Mouse (Mus musculus): Measurements from ENCODE around the gene Sh3pxd2b. TPM values are rescaled to one million over a fixed set of nuclear protein-coding genes. Genes with fewer than 3 reads are reported as not detected.
A peak's percentile ranks its signal among the peaks of the same experiment; 100 is the strongest.

Gene Sh3pxd2b
- polyA plus RNA-seq, 1 experiment = 8.7 TPM

DNA sequence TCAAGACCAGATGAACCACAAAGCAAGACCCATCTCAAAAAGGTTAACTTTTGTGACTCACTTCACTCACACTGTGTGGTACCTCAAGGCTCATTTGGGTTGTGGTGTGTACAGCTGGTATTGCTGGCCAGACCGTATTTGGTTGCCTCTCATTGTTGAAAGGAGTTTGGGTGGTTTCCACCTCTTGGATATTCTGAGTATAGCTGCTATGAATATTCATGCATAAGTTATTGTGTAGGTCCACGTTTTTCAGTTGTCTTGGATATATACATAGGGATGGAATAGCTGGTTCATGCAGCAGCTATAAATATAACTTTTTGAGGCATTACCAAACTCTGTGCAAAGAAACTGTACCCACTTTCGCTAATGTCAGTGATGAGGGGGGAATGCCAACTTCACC is 95.0 kb downstream of the Sh3pxd2b start:
- TF ChIP-seq CTCF (IDR thresholded peaks at IDR 0.05; ENCODE audit: extremely low read depth, insufficient read depth, low read length) = no peak
- no peak overlapping the region for H3K4me3 ChIP-seq (ENCODE audit: insufficient read depth, low read length)
- no peak overlapping the region for H3K27ac ChIP-seq (ENCODE audit: insufficient read depth, low read length)
- H3K4me1 ChIP-seq (ENCODE audit: control insufficient read depth, insufficient read depth, low read length) = no peaks in the 10 kb centered on the region

DNA sequence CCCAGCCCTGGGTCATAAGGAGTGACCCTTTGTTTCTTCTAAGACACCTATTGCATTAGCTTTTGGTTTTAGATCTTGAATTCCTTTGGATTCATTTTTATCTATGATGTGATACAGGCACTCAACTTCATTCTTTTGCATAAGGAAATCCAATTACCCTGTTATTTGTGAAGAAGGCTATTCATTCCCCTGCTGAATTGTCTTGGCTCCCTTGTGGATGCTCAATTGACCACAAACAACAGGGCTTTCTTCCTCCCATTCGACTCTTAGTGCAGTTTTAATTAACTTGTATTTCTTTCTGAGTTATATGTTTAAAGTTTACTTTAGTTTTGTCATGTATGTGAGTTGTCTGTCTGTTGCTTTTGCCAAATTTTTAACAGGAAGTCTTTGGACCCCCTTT is 96.6 kb downstream of the Sh3pxd2b start:
- no peak overlapping the region for H3K27ac ChIP-seq (ENCODE audit: insufficient read depth, low read length)
- no peak for TF ChIP-seq POLR2A (IDR thresholded peaks at IDR 0.05; ENCODE audit: extremely low read depth, insufficient read depth, low read length)
- TF ChIP-seq CTCF (IDR thresholded peaks at IDR 0.05; ENCODE audit: extremely low read depth, insufficient read depth, low read length) = no peak

DNA sequence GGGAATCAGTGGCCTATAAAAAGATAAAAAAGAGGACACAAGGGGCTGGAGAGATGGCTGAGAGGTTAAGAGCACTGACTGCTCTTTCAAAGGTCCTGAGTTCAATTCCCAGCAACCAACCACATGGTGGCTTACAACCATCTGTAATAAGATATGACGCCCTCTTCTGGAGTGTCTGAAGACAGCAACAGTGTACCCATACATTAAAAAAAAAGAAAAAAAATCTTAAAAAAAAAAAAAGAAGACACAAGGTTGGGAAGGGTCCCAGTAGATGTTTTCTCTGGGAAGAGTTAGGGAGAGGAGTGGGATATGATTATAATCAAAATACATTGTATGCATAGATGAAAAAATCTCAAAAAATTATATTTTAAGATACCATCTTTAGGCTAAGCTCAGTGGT is 97.5 kb downstream of the Sh3pxd2b start:
- TF ChIP-seq POLR2A (IDR thresholded peaks at IDR 0.05; ENCODE audit: extremely low read depth, insufficient read depth, low read length) = no peak
- TF ChIP-seq CTCF (IDR thresholded peaks at IDR 0.05; ENCODE audit: extremely low read depth, insufficient read depth, low read length) = no peak
- H3K4me1 ChIP-seq (ENCODE audit: control insufficient read depth, insufficient read depth, low read length) = no peaks in the 10 kb centered on the region
- no peak overlapping the region for H3K27ac ChIP-seq (ENCODE audit: insufficient read depth, low read length)
- H3K4me3 ChIP-seq (ENCODE audit: insufficient read depth, low read length) = no peak overlapping the region

More for the DNA sequence above, 96.6 kb downstream of the Sh3pxd2b start:
- Histone ChIP-seq H3K4me1 (ENCODE audit: control insufficient read depth, insufficient read depth, low read length) (no peaks in the 10 kb centered on the region), H3K4me3 (ENCODE audit: insufficient read depth, low read length) (no peak overlapping the region)

DNA sequence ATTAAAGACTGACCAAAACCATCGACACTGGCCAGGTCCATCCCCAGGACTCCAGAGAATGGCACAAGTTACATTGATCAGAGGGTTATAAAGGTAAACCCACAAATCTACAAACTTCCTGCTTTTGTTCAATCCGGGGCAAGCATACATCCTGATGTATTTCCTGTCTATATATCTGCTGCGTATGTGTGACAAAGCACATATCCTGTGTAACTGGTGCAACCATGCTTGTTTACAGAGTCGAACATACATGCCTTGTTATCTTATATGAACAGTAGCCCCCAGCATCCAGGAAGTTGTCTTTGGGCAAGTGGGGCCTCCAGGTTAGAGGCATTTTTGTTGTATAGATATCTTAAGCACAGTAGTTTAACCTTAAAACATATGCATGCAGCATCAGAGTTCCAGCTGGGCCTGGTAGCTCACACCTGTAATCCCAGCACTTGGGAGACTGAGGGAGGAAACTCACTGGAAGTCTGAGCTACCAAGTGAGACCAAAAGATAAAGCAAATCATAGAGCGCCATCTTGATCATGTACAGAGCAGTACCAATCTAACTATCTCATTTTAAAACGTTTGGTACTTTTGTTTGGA is 98.1 kb downstream of the Sh3pxd2b start:
- H3K4me3 ChIP-seq (ENCODE audit: insufficient read depth, low read length) = no peak overlapping the region
- TF ChIP-seq CTCF (IDR thresholded peaks at IDR 0.05; ENCODE audit: extremely low read depth, insufficient read depth, low read length) = no peak
- no peak for TF ChIP-seq POLR2A (IDR thresholded peaks at IDR 0.05; ENCODE audit: extremely low read depth, insufficient read depth, low read length)
- H3K4me1 ChIP-seq (ENCODE audit: control insufficient read depth, insufficient read depth, low read length) = no peaks in the 10 kb centered on the region
- no peak overlapping the region for H3K27ac ChIP-seq (ENCODE audit: insufficient read depth, low read length)

DNA sequence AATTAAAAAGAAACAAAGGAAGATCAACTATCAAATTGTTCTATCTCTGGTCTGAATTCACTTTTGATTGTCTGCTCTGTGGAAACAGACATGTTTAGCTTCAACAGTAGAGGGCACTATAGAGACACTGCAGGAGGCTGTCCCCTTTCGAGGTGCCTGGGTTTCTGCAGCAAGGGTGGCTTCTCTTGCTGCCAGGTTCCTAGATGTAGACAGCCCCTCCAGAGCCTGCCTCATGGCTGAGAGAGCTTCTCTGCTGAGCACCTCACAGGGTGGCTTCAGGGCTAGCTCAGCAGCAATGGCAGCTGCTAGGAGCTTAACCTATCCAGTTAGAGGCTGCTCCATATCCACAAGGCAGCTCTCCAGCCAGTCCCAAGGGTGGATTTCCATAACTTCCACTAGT is 102.6 kb downstream of the Sh3pxd2b start:
- TF ChIP-seq POLR2A (IDR thresholded peaks at IDR 0.05; ENCODE audit: extremely low read depth, insufficient read depth, low read length) (no peak), CTCF (IDR thresholded peaks at IDR 0.05; ENCODE audit: extremely low read depth, insufficient read depth, low read length) (peak; percentile 81)
- Histone ChIP-seq H3K4me1 (ENCODE audit: control insufficient read depth, insufficient read depth, low read length) (no peaks in the 10 kb centered on the region), H3K27ac (ENCODE audit: insufficient read depth, low read length) (no peak overlapping the region), H3K4me3 (ENCODE audit: insufficient read depth, low read length) (no peak overlapping the region)

DNA sequence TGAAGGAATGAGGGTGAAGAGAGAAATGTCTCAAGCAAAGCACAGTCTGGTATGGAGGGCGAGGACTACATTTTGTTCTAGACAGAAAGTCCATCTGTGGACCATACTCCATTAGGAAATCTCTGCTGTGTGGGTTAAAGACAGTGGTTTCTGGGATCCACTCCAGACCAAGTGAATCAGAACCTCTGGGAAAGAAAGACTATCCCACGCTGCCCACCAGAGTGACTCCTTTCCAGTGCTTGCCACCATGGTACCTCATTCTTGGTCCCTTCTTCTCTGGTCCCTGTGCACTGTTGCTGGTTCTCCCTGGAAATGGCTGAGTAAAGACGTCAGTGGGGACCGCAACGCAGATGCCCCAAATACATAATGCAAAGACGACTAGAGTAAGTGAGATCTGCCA is 103.7 kb downstream of the Sh3pxd2b start:
- no peak overlapping the region for H3K4me3 ChIP-seq (ENCODE audit: insufficient read depth, low read length)
- TF ChIP-seq POLR2A (IDR thresholded peaks at IDR 0.05; ENCODE audit: extremely low read depth, insufficient read depth, low read length) (no peak), CTCF (IDR thresholded peaks at IDR 0.05; ENCODE audit: extremely low read depth, insufficient read depth, low read length) (no peak)
- no peaks in the 10 kb centered on the region for H3K4me1 ChIP-seq (ENCODE audit: control insufficient read depth, insufficient read depth, low read length)
- no peak overlapping the region for H3K27ac ChIP-seq (ENCODE audit: insufficient read depth, low read length)

DNA sequence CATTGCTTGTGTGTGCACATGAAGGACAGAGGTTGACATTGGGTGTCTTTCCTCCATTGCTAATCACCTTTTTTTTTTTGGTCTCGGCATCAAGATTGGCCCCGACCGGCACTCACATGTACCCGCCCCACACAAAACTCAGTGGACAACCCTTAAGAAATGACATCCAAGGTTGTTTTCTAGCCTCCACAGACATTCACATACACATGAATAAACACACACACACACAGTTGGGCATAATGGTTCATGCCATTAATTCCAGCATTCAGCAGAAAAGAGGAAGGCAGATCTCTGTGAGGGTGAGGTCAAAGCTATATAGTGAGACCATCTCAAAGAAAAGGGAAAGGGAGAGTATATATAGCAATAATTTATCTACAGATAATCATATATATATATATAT is 105.1 kb downstream of the Sh3pxd2b start:
- no peak overlapping the region for H3K27ac ChIP-seq (ENCODE audit: insufficient read depth, low read length)
- peaks cover 1% of the 10 kb centered on the region; the same call in 1 of the 2 replicates for H3K4me1 ChIP-seq (ENCODE audit: control insufficient read depth, insufficient read depth, low read length)
- no peak overlapping the region for H3K4me3 ChIP-seq (ENCODE audit: insufficient read depth, low read length)
- no peak for TF ChIP-seq CTCF (IDR thresholded peaks at IDR 0.05; ENCODE audit: extremely low read depth, insufficient read depth, low read length)
- TF ChIP-seq POLR2A (IDR thresholded peaks at IDR 0.05; ENCODE audit: extremely low read depth, insufficient read depth, low read length) = no peak

DNA sequence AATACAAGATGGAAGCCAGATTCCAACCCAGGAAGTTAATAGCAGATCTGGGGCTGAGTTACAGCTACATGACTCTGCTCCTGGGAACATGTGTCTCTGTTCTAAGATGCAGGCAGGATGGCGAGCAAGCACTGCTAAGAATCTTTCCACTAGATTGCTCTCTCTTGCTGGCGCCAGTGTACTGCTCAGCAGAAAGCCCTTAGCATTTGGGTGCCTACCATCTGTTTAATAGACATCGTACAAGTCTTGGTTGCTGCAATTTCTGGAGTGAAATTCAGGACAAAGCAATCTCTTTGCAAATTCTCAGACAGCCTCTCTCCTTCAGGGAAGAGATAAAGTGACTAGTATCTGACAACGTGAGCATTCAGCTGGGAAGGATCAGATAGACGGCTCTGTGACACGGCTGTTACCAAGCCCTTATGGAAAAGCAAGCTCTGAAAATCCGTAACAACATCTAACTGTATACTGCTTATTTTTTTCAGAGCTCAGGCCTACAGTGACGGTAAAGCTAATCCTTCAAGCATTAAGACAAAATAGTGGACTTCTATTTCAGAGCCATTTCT is 105.8 kb downstream of the Sh3pxd2b start:
- TF ChIP-seq POLR2A (IDR thresholded peaks at IDR 0.05; ENCODE audit: extremely low read depth, insufficient read depth, low read length) (no peak), CTCF (IDR thresholded peaks at IDR 0.05; ENCODE audit: extremely low read depth, insufficient read depth, low read length) (no peak)

DNA sequence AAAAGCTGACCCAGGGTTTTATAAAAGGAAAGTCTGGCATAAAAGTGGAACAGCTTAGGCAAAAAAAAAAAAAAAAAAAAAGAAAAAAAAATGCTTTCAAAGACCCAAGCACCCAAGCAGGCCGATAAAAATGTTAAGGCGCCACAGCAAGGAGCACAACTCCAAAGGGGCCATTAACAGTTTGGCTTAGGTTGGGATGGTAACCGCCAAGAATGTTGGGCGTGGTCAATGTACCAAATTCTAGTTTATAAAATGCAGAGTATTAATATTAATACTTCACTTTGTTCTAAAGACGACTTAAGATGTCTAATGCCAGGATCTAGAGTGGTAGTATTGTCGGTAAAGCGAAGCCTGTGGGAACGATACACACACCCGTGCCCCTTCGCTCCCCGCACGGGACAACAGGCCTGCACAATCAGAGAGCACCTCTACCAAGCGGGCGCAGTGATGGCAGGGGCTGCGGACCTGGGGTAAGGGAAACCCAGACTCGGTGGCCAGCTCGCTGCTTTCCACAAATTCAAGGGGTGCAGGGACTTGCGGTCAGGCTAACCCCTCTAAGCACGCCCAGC is 106.7 kb downstream of the Sh3pxd2b start:
- Histone ChIP-seq H3K27ac (ENCODE audit: insufficient read depth, low read length) (peak overlapping the region; percentile 43; the same call in 1 of the 2 replicates), H3K4me1 (ENCODE audit: control insufficient read depth, insufficient read depth, low read length) (peaks cover 1% of the 10 kb centered on the region; the same call in 1 of the 2 replicates), H3K4me3 (ENCODE audit: insufficient read depth, low read length) (peak overlapping the region; percentile 85)
- no peak for TF ChIP-seq CTCF (IDR thresholded peaks at IDR 0.05; ENCODE audit: extremely low read depth, insufficient read depth, low read length)
- TF ChIP-seq POLR2A (IDR thresholded peaks at IDR 0.05; ENCODE audit: extremely low read depth, insufficient read depth, low read length) = no peak

More for the DNA sequence above, 105.8 kb downstream of the Sh3pxd2b start:
- peaks cover 1% of the 10 kb centered on the region; the same call in 1 of the 2 replicates for H3K4me1 ChIP-seq (ENCODE audit: control insufficient read depth, insufficient read depth, low read length)
- 0 out of 2 replicates have a peak overlapping the region, but pooled peaks have one; percentile 25 for H3K27ac ChIP-seq (ENCODE audit: insufficient read depth, low read length)
- no peak overlapping the region for H3K4me3 ChIP-seq (ENCODE audit: insufficient read depth, low read length)

Data from cortical plate, adult 2 months (tissue).